In genomic region chr5:150404867-150405266, GRCm38 (mm10) we compare ENCODE assay signal across 18 mouse cellular contexts.
"Had no signal": no experiment of that assay in that cellular context is flagged by ENCODE, and none has a peak within 500 bp of the region (broad histone marks: within the 10 kb centered on the region; RNA-seq: fewer than 3 reads in every experiment).

No protein-coding gene starts in this region.

- DNase-seq: gastrocnemius, postnatal 10 days; gastrocnemius, postnatal 25 days; heart, adult 18-20 months; heart, postnatal 10 days; heart, postnatal 4 days; kidney, adult 18-20 months; kidney, adult 8-10 months; kidney, postnatal 10 days; kidney, postnatal 25 days; kidney, postnatal 4 days; layer of hippocampus, adult 9-11 months; liver; liver, embryonic 13.5 days; liver, postnatal 0 days had no signal

- ATAC-seq: hindbrain, embryonic 16.5 days; inflammation-experienced regulatory T-cells, adult 6 months; intestine, embryonic 15.5 days; intestine, postnatal 0 days; liver, postnatal 0 days had no signal
